Mouse (Mus musculus): ENCODE data around the gene St14.
"Not testable (repeated sequence)": the region's sequence is repeated elsewhere in the genome, so short reads cannot be mapped to it uniquely, and the experiment has no call there.

Gene St14

GRCm38 (mm10) chr9:31086754-31087145, 44.9 kb downstream of the St14 start:
- in situ Hi-C loops (cut with MboI, MseI) = loop anchor here (5.0 kb wide), 2 partner anchors 134 to 609 kb away; no protein-coding TSS in a partner anchor

- in situ Hi-C loops (cut with MboI, MseI) = loop anchor here (5.0 kb wide), 2 partner anchors 134 to 609 kb away; no protein-coding TSS in a partner anchor
These were observed 45.4 kb downstream of the St14 start for GRCm38 (mm10) chr9:31086085-31086753.

GRCm38 (mm10) chr9:31085556-31085955, 46.1 kb downstream of the St14 start:
- in situ Hi-C loops (cut with MboI, MseI) = loop anchor here (5.0 kb wide), 2 partner anchors 133 to 608 kb away; no protein-coding TSS in a partner anchor

- in situ Hi-C loops (cut with MboI, MseI) = no loop called here
These were observed 48.9 kb downstream of the St14 start for GRCm38 (mm10) chr9:31082771-31083170.

GRCm38 (mm10) chr9:31082054-31082666, 49.5 kb downstream of the St14 start:
- in situ Hi-C loops (cut with MboI, MseI) = no loop called here

- in situ Hi-C loops (cut with MboI, MseI) = no loop called here
These were observed 50.9 kb downstream of the St14 start for GRCm38 (mm10) chr9:31080726-31081125.

GRCm38 (mm10) chr9:31074836-31075235, 56.8 kb downstream of the St14 start:
- in situ Hi-C loops (cut with MboI, MseI) = no loop called here

GRCm38 (mm10) chr9:31073797-31074196, 57.9 kb downstream of the St14 start:
- in situ Hi-C loops (cut with MboI, MseI) = no loop called here

GRCm38 (mm10) chr9:31072256-31072655, 59.4 kb downstream of the St14 start:
- in situ Hi-C loops (cut with MboI, MseI) = no loop called here

- in situ Hi-C loops (cut with MboI, MseI) = no loop called here
These were observed 60.9 kb downstream of the St14 start for GRCm38 (mm10) chr9:31070706-31071105.

GRCm38 (mm10) chr9:31058723-31059122, 72.9 kb downstream of the St14 start:
- in situ Hi-C loops (cut with MboI, MseI) = no loop called here

GRCm38 (mm10) chr9:31051509-31051908, 80.1 kb downstream of the St14 start:
- in situ Hi-C loops (cut with MboI, MseI) = not testable (repeated sequence)

GRCm38 (mm10) chr9:31050208-31050607, 81.4 kb downstream of the St14 start:
- in situ Hi-C loops (cut with MboI, MseI) = no loop called here

Measured in T-helper 1 cell (primary cell).